Mouse (Mus musculus) MEL (cell line): ENCODE data around the gene Ccdc9b. TPM values are rescaled to one million over a fixed set of nuclear protein-coding genes. Genes with fewer than 3 reads are reported as not detected.
A peak's percentile ranks its signal among the peaks of the same experiment; 100 is the strongest.

Experiments
- DNase-seq: peaks from one replicate; pipeline ENCODE4 v3.0.0; 2011; ENCODE audit warnings: low read depth, low spot score
- H3K27ac ChIP-seq: 2 replicates; pipeline ENCODE4 v1.5.1; 2012; ENCODE audit warnings: low read depth, mild to moderate bottlenecking, control low read depth, low read length, moderate library complexity; ENCODE audit not compliant: control insufficient read depth
- H3K27me3 ChIP-seq, 2 experiments: fragments of 150-350 bp in 1 of 2; sonication (generic) in 1 of 2; 2 replicates each; pipeline ENCODE4 v1.6.1; 2012; ENCODE audit warnings: low read length in 2 of 2, mild to moderate bottlenecking in 2 of 2, improper control_type of control experiment in 1 of 2, moderate library complexity in 1 of 2; ENCODE audit not compliant: insufficient read depth in 2 of 2, control insufficient read depth in 1 of 2
- H3K36me3 ChIP-seq, 2 experiments: 2 replicates each; pipeline ENCODE4 v1.6.1; 2012 to 2014; ENCODE audit warnings: low read length in 2 of 2, improper control_type of control experiment in 1 of 2, inconsistent platforms in 1 of 2, mild to moderate bottlenecking in 1 of 2; ENCODE audit not compliant: insufficient read depth in 2 of 2, control insufficient read depth in 1 of 2
- H3K4me1 ChIP-seq, 2 experiments: fragments of 150-350 bp in 1 of 2; sonication (generic) in 1 of 2; 2 replicates each; pipeline ENCODE4 v1.6.1; 2012; ENCODE audit warnings: low read length in 2 of 2, improper control_type of control experiment in 1 of 2, mild to moderate bottlenecking in 1 of 2; ENCODE audit not compliant: insufficient read depth in 2 of 2, control insufficient read depth in 1 of 2
- H3K4me3 ChIP-seq, 2 experiments: fragments of 150-350 bp in 1 of 2; sonication (generic) in 1 of 2; 2 replicates each; pipeline ENCODE4 v1.5.1; 2012; ENCODE audit warnings: low read depth in 2 of 2, low read length in 2 of 2, mild to moderate bottlenecking in 2 of 2, moderate library complexity in 2 of 2, control low read depth in 1 of 2, improper control_type of control experiment in 1 of 2; ENCODE audit not compliant: control insufficient read depth in 1 of 2, insufficient read depth in 1 of 2
- H3K79me2 ChIP-seq: 2 replicates; pipeline ENCODE4 v1.6.1; 2012; ENCODE audit warnings: mild to moderate bottlenecking, low read length, moderate library complexity; ENCODE audit not compliant: control insufficient read depth, poor library complexity, insufficient read depth
- H3K9ac ChIP-seq: 2 replicates; pipeline ENCODE4 v1.6.1; 2012; ENCODE audit warnings: low read depth, mild to moderate bottlenecking, control low read depth, low read length, moderate library complexity; ENCODE audit not compliant: control insufficient read depth, poor library complexity, severe bottlenecking
- H3K9me3 ChIP-seq: fragments of 150-350 bp; sonication (generic); replicated peaks from 2 replicates; pipeline ENCODE4 v1.6.1; 2012; ENCODE audit warnings: mild to moderate bottlenecking, low read length, improper control_type of control experiment, moderate library complexity; ENCODE audit not compliant: insufficient read depth
- BHLHE40 ChIP-seq: IDR thresholded peaks from 2 replicates; pipeline ENCODE4 v1.6.1; 2012; ENCODE audit warnings: low read depth, mild to moderate bottlenecking, inconsistent platforms, low read length, improper control_type of control experiment, borderline replicate concordance
- CTCF ChIP-seq, 3 experiments: IDR thresholded peaks in 2 of 3; conservative IDR thresholded peaks in 1 of 3; 2 replicates each; pipeline ENCODE4 v1.5.1; 2011 to 2012; ENCODE audit warnings: low read length in 3 of 3, low read depth in 2 of 3, mild to moderate bottlenecking in 2 of 3, improper control_type of control experiment in 1 of 3, inconsistent platforms in 1 of 3, mixed read lengths in 1 of 3, moderate library complexity in 1 of 3; ENCODE audit not compliant: control insufficient read depth in 1 of 3, insufficient read depth in 1 of 3, poor library complexity in 1 of 3, severe bottlenecking in 1 of 3
- EP300 ChIP-seq, 2 experiments: IDR thresholded peaks; 2 replicates each; pipeline ENCODE4 v1.6.1; 2011; ENCODE audit warnings: improper control_type of control experiment in 2 of 2, low read length in 2 of 2, low read depth in 1 of 2, mild to moderate bottlenecking in 1 of 2
- HCFC1 ChIP-seq: IDR thresholded peaks from 2 replicates; pipeline ENCODE4 v1.6.1; 2012; ENCODE audit warnings: low read depth, mild to moderate bottlenecking, inconsistent platforms, low read length, improper control_type of control experiment, moderate library complexity
- MAZ ChIP-seq: IDR thresholded peaks from 2 replicates; pipeline ENCODE4 v1.6.1; 2012; ENCODE audit warnings: low read depth, mild to moderate bottlenecking, inconsistent platforms, low read length, improper control_type of control experiment
- MXI1 ChIP-seq: IDR thresholded peaks from 2 replicates; pipeline ENCODE4 v1.6.1; 2011; ENCODE audit warnings: mild to moderate bottlenecking, low read depth, low read length, improper control_type of control experiment
- POLR2A ChIP-seq, 2 experiments: IDR thresholded peaks; 2 replicates each; pipeline ENCODE4 v1.6.1; 2011 to 2012; ENCODE audit warnings: low read length in 2 of 2, mild to moderate bottlenecking in 2 of 2, control low read depth in 1 of 2, improper control_type of control experiment in 1 of 2, low read depth in 1 of 2, moderate library complexity in 1 of 2; ENCODE audit not compliant: control insufficient read depth in 1 of 2, insufficient read depth in 1 of 2, poor library complexity in 1 of 2
- POLR2AphosphoS5 ChIP-seq: IDR thresholded peaks from 2 replicates; pipeline ENCODE4 v1.6.1; 2012; ENCODE audit warnings: low read depth, borderline replicate concordance, mild to moderate bottlenecking, inconsistent platforms, low read length, moderate library complexity, mixed read lengths
- RCOR1 ChIP-seq: IDR thresholded peaks from 2 replicates; pipeline ENCODE4 v1.6.1; 2012; ENCODE audit warnings: low read depth, mild to moderate bottlenecking, inconsistent platforms, low read length, improper control_type of control experiment
- SIN3A ChIP-seq: IDR thresholded peaks from 2 replicates; pipeline ENCODE4 v1.6.1; 2012; ENCODE audit warnings: low read length, improper control_type of control experiment, inconsistent platforms
- TCF12 ChIP-seq: IDR thresholded peaks from 2 replicates; pipeline ENCODE4 v1.6.1; 2014; ENCODE audit warnings: low read depth, mild to moderate bottlenecking, inconsistent platforms, low read length, improper control_type of control experiment, moderate library complexity
- UBTF ChIP-seq: IDR thresholded peaks from 2 replicates; pipeline ENCODE4 v1.6.1; 2012; ENCODE audit warnings: low read depth, mild to moderate bottlenecking, inconsistent platforms, low read length, improper control_type of control experiment, moderate library complexity, borderline replicate concordance; ENCODE audit not compliant: insufficient read depth
- ZKSCAN1 ChIP-seq: IDR thresholded peaks from 2 replicates; pipeline ENCODE4 v1.6.1; 2012; ENCODE audit warnings: low read depth, mild to moderate bottlenecking, inconsistent platforms, low read length, improper control_type of control experiment, moderate library complexity
- ZMIZ1 ChIP-seq: IDR thresholded peaks from 2 replicates; pipeline ENCODE4 v1.6.1; 2012; ENCODE audit warnings: low read depth, mild to moderate bottlenecking, inconsistent platforms, low read length, improper control_type of control experiment, moderate library complexity
- polyA plus RNA-seq, 2 experiments: library from polyadenylated mRNA; stranded (reverse) in 1 of 2; unstranded in 1 of 2; fragments of >175 nt in 1 of 2; fragments of >200 nt in 1 of 2; gene quantifications; 2 replicates each; pipeline versions ENCODE4 v1.2.1 to v1.2.4; 2012; ENCODE audit warnings: low replicate concordance in 2 of 2, low read depth in 1 of 2; ENCODE audit not compliant: insufficient read length in 2 of 2, insufficient read depth in 1 of 2, missing spikeins in 1 of 2
- total RNA-seq: library from RNA; depleted of rRNA; stranded (reverse); fragments of 300-350 nt; gene quantifications from 2 replicates; pipeline ENCODE4 v1.2.3, GENCODE M21; 2012

Gene Ccdc9b
- total and polyA plus RNA-seq, 3 experiments: 1.7 to 2.4 TPM; not detected in 1

- H3K4me3 ChIP-seq: no peak overlapping the region
- no peaks in the 10 kb centered on the region for H3K9me3 ChIP-seq
- no peak overlapping the region for H3K9ac ChIP-seq
- no peak for TF ChIP-seq POLR2A (IDR thresholded peaks at IDR 0.05; ENCODE audit: control insufficient read depth in 1 of 2, insufficient read depth in 1 of 2, low read depth in 1 of 2, low read length in 2 of 2, poor library complexity in 1 of 2)
- no peak for TF ChIP-seq POLR2AphosphoS5
- TF ChIP-seq ZKSCAN1: no peak
- no peak for TF ChIP-seq ZMIZ1
- H3K27me3 ChIP-seq: no peaks in the 10 kb centered on the region
- H3K4me1 ChIP-seq: peaks cover 4 to 22% of the 10 kb centered on the region in 2 experiments
- no peak for DNase-seq
- H3K79me2 ChIP-seq: peaks cover 25% of the 10 kb centered on the region
- H3K36me3 ChIP-seq: peaks cover 3 to 30% of the 10 kb centered on the region in 2 experiments; a peak in 3 of 4 replicates
- H3K27ac ChIP-seq: no peak overlapping the region
Observed at GRCm38 (mm10) chr2:118749341-118749884, 13.0 kb downstream of the Ccdc9b start.

GRCm38 (mm10) chr2:118747301-118747960 is 15.0 kb downstream of the Ccdc9b start:
- Histone ChIP-seq H3K4me1 (peaks cover 4 to 20% of the 10 kb centered on the region in 2 experiments), H3K9ac (peak overlapping the region; percentile 81), H3K27ac (no peak overlapping the region), H3K36me3 (peaks cover 3 to 23% of the 10 kb centered on the region in 2 experiments; a peak in 3 of 4 replicates), H3K27me3 (no peaks in the 10 kb centered on the region), H3K4me3 (peak overlapping the region; percentile 65 to 98), H3K9me3 (no peaks in the 10 kb centered on the region), H3K79me2 (peaks cover 25% of the 10 kb centered on the region)
- peak; percentile 75 for DNase-seq
- TF ChIP-seq EP300 (IDR thresholded peaks at IDR 0.05; ENCODE audit: low read depth in 1 of 2, low read length in 2 of 2) (no peak), MAZ (0 out of 2 replicates have a peak, but pooled peaks have one; percentile 9)

- H3K27ac ChIP-seq: peak overlapping the region; percentile 33
Observed at GRCm38 (mm10) chr2:118745915-118746901, 16.3 kb downstream of the Ccdc9b start.

More at GRCm38 (mm10) chr2:118745915-118746901, 16.3 kb downstream of the Ccdc9b start:
- Histone ChIP-seq H3K4me1 (peaks cover 0 to 11% of the 10 kb centered on the region in 2 experiments; a peak in 3 of 4 replicates), H3K79me2 (peaks cover 25% of the 10 kb centered on the region), H3K9ac (peak overlapping the region; percentile 81), H3K9me3 (no peaks in the 10 kb centered on the region), H3K27me3 (no peaks in the 10 kb centered on the region), H3K36me3 (peaks cover 3 to 11% of the 10 kb centered on the region in 2 experiments; a peak in 3 of 4 replicates), H3K4me3 (peak overlapping the region; percentile 65 to 98)
- peak; percentile 76 for DNase-seq
- peak; percentile 64; the same call in 1 of the 2 replicates for TF ChIP-seq SIN3A
- 0 out of 2 replicates have a peak, but pooled peaks have one; percentile 12 for TF ChIP-seq TCF12
- peak; percentile 19; the same call in 1 of the 2 replicates for TF ChIP-seq HCFC1
- no peak for TF ChIP-seq BHLHE40
- TF ChIP-seq UBTF: 0 out of 2 replicates have a peak, but pooled peaks have one; percentile 41
- TF ChIP-seq CTCF (IDR thresholded peaks at IDR 0.05 in 2 of 3, conservative IDR thresholded peaks at IDR 0.05 in 1 of 3; ENCODE audit: control insufficient read depth in 1 of 3, insufficient read depth in 1 of 3, low read depth in 2 of 3, low read length in 3 of 3, poor library complexity in 1 of 3, severe bottlenecking in 1 of 3): peak in 1 of 3 experiments; percentile 1; a peak in 1 of 6 replicates
- TF ChIP-seq MXI1: peak; percentile 28; the same call in 1 of the 2 replicates
- no peak for TF ChIP-seq RCOR1
